Mouse (Mus musculus) layer of hippocampus, adult 11-12 months (tissue): ENCODE results near the gene Ralgds.

Experiments
- DNase-seq: peaks from one replicate; pipeline ENCODE4 v3.0.0; 2022; ENCODE audit warnings: low spot score

Ralgds gene

DNA sequence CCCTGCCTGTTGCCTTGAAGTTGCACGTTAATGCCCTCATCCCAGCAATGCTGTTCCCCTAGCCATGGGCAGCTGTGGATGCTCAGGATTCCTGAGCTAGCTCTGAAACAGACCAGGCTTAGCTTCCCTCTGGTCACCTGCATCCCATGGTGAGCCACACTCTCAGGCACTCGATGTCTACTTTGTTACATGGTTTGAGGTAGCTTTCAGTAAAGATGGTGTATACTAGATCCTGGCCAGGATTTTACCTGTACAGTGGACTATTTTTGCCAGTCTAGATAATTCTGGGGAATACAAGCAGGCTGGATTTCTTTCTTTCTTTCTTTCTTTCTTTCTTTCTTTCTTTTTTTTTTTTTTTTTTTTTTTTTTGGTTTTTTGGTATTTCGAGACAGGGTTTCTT, 7.1 kb upstream of the Ralgds start, which contains the start of gene Gm10134:
Gm10134 (plus strand) TSS at position 301 of the 400 bp plus-strand sequence.
- no peak for DNase-seq

DNA sequence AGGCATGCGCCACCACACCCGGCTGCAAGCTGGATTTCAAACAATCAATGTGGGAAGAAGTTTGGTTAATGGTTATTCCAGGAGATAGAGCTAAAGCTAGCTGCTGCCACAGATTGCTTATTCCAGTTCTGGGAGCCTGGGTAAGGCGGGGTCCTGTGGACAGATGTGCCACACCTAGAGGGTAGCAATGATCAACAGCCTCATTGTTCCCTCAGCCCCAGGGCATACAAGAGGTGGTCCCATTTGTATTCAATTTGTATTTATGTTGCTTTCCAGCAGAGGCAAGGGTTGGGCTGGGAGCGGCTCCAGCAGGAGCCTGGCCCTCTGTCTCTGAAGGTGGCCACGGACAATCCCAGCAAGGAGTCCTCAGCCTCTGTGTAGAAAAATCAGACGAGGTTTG, 6.6 kb upstream of the Ralgds start:
- no peak for DNase-seq

DNA sequence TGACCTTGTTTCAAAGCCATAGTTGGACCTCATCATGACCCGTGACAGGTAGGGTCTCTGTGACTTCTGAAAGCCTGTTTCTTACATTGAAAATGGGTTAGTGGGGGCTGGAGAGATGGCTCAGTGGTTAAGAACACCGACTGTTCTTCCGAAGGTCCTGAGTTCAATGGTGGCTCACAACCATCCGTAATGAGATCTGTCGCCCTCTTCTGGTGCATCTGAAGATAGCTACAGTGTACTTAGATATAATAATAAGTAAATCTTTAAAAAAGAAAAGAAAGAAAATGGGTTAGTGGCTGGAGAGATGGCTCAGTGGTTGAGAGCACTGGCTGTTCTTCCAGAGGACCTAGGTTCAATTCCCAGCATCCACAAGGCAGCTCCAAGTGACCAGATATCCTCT, 1.3 kb upstream of the Ralgds start:
- peak; percentile 3 for DNase-seq

DNA sequence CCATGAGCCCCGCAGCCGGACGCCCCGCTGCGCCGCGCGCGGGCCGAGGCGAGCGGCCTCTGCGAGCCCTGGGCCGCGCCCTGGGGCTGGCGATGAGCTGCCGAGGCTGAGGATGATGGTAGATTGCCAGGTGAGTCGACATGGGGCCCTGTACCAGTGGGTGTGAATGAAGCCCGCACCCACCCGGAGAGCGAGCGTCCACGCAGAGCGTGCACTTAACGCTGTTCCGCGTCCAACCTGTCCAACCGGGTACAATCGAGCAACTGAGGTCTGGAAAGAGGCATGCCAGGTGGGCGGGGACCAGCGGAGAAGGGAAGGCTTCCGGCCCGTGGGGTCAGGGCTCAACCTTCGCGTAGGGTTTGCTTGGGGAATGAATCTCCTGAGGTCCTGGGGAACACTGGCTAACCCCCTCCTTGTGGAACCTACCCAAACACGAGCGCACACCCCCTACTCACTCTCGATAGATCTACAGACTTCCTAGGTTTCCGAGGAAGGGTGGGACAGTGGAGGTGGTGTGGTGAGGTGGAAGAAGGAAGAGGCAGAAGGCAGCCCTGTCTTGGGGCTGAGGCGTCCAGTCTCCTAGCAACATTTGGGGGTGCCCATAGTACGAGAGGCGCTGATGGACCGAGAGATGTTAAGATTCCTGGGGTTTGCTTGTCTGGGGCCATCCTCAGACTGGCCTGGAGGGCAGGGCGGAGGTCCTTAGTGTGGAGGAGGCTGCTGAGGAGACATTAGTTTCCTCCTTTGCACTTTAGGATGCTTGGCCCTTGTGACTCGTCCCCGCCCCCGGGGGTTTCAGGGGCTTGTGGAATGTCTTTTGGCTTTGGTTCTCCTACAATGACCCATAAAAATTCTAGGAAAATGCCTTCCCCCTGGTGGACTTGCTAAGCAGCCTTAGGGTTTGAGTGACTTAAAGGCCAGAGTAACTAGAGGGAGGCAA, 776 bp downstream of the Ralgds start:
- peak; percentile 29 for DNase-seq

DNA sequence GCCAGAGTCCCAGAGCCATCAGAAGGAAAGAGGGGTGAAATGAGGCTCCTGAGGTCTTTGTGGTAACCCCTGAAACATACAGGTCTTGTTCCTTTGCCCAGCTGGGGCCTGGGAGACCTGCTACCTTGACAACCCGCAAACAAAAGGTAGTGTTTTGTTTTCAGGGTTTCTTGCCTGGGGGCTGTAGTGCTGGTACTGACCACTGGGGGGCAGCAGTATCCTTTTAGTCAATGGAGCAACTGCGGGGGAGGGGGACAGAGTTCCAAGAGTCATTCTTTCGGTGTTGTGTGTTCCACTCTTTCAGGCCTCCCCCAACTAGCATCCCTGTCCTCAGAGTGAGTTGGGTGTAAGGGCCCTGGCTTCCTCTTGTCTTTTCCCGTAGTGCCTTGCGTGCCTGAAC, 1.6 kb downstream of the Ralgds start:
- DNase-seq: peak; percentile 89

DNA sequence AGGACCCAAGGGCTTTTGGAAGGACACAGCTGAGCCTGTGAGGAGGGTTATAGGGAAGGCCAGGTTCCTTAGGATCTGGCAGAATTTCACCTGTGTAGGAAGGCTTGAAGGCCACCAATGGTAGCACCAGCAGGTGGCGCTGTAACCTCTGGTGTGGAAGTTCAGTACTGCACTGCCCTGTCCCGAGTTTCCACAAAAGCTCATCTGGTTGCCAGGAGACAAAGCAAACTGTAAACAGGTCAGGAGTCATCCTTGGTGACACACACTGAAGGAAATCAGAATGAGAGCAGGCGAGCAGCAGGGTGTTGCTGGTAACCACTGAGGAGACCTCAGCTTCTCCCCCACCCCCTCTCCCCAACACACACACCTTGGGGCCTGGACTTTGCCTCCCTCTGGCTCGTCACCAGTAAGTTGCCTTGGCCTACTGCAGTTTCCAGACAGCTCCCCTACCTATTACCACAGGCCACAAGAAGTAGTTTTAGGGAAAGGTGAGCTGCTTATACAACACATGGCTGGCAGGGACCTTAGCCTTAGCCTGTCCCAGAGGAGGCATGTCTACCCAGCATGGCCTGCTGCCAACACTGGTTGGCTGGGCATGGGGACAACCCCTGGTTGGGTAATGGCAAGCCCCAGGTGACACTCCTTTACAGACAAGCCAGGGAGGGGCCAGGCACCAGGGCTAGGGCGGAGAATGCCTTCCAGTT, 4.4 kb downstream of the Ralgds start:
- peak; percentile 79 for DNase-seq

DNA sequence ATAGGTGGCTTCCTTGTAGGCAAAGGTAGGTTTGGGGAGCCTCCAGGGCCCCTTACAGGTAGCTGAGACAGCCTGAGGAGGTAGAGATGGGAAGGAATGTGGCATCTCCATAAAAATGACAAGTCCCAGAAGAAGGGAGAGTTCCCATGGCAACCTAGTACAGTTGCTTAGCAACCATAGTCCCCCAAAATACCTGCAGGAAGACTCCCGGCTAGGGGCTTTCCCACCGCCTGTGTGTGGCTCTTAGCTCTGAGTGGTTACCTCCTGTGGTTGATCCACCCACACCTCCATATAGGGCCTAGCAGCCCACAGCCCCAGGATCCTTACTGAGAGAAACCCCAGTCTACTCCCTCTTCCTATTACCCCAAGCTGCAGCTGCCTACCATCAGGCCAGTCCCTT, 5.3 kb downstream of the Ralgds start:
- no peak for DNase-seq

DNA sequence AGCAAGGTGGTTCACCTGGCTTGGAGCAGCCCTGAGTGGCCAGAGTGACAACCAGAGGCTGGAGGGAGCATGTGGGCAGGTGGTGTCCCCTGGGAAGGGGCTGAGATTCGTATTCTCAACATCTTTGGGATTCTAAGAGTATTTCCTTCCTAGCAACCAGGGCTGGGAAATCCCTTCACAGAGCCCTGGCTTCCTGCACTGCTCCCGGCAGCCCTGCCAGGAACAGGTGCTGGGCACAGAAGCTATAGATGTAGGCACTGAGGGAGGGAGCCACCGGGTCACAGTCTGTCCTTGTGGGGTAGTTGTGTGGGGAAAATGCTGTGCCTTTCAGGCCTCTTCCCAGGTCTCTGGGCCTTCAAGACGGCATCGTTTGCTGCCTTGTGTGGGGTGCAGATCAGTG, 7.7 kb downstream of the Ralgds start:
- no peak for DNase-seq

DNA sequence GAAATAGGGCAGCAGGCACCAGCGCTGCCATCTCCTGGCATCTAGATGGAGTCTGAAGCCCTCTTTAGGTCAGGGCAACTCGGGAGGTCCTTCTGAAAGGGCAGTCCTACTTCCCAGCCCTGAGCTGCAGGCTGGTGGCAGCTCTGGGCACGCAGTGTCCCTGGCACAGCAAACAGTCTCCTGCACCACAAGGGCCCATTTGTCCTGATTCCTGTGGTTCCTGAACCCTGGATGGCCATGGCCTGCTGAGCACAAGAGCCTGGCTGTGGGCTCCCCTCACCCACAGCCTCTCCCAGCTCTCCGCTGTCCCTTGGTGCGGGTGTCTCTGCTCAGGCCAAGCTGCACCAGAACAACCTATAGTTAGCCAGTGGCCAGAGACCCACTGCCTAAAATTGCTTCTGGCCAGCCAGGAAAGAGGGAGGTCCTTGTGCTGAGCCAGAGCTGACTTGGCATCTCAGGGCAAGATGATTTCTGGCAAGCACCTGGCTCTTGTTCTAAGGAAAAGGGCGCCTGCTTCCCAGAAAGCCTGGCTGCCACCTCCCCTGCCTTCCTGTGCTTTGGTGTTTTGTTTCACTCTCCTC, 8.7 kb downstream of the Ralgds start:
- DNase-seq: peak; percentile 81

DNA sequence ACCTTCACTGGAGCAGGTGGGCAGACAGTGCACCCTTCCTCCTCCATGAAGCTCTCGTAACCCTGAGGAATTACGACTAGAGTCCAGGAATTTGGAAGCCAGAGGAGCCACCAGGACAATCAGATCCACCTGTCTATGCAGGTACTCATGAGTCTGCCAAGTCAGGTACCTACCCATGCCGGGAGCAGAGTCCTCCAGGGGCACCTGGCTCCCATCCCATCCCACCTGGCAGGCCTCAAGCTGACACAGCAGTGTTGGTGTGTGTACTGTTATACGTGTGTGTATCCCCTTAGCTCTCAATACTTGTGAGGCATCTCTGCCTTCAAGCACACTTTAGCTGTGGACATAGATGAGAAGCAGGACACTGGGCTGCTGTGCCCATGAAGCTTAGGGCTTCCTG, 9.2 kb downstream of the Ralgds start:
- DNase-seq: no peak

DNA sequence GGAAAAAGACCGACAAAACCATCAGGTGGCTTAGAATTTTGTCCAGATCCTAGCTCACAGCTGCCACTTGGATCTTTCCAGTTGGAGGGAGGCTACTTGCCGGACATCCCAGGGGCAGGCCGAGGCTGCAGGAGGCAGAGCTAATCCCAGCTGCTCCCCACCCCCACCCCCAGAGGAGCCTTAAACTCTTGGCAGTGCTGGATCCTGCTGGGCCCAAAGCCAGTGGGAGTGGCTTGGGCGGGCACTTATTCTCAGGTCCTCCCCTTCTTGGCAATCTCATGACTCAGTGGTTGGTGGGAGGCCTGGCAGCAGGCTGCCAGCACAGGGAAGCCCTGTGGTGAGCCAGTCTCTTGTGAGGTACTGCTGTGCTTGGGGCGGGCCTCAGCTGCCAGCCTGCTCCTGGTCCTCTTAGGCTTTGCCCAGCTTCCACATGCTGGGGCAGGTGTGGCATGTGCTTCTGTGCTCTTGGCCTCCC, 10.8 kb downstream of the Ralgds start:
- DNase-seq: peak; percentile 92

DNA sequence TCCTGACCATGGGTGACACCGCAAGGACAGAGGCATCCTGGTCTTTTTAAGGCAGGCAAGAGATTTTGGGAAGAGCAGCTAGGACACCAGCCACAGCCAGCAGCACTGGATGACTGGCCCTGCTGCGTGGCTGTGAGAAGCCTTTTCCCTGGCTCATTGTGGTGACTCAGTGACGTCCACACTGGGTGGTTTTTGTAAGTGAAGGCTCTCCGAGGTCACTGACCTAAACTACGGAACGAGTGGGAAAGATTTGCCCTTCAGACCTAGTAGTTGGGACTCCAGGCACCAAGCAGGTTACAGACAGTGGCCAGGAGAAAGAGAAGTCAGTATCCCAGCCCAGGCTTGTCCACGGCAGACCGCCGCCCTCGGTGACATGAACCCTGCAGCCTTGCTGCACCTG, 11.5 kb downstream of the Ralgds start:
- DNase-seq: no peak

DNA sequence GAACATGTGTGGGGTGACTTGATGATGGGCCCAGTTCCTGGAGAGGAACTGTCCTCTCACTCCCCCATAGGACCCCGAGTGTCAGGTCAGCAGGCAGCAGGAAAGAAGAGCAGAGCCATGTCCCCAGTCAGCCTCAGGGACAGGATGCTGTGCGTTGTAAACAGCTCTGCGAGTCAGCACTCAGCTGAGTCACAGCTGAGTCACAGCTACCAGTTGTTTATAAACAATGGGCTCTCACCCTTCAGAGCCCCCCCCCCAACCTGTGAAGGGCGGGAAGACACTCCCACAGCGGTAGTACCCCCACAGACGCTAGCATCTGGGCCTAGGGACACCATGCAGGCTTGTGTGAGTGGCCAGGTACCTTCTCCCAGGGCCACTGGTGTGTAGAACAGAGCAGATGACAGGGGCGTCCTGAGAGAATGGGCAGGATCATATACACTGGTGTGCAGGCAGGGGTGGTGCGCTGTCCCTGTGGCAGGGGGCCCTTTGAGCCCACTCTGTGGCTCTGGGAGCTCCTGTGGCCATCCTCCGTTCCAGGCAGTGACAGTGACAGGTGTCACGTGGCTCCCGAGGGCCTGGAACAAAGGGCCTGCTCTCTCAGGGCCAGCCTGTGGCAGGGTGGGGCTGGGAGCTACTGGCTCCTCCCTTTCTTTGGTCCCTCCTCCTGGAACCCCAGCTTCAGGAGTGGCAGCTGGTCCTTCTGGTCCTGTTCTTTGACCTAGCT, 12.5 kb downstream of the Ralgds start:
- peak; percentile 77 for DNase-seq

DNA sequence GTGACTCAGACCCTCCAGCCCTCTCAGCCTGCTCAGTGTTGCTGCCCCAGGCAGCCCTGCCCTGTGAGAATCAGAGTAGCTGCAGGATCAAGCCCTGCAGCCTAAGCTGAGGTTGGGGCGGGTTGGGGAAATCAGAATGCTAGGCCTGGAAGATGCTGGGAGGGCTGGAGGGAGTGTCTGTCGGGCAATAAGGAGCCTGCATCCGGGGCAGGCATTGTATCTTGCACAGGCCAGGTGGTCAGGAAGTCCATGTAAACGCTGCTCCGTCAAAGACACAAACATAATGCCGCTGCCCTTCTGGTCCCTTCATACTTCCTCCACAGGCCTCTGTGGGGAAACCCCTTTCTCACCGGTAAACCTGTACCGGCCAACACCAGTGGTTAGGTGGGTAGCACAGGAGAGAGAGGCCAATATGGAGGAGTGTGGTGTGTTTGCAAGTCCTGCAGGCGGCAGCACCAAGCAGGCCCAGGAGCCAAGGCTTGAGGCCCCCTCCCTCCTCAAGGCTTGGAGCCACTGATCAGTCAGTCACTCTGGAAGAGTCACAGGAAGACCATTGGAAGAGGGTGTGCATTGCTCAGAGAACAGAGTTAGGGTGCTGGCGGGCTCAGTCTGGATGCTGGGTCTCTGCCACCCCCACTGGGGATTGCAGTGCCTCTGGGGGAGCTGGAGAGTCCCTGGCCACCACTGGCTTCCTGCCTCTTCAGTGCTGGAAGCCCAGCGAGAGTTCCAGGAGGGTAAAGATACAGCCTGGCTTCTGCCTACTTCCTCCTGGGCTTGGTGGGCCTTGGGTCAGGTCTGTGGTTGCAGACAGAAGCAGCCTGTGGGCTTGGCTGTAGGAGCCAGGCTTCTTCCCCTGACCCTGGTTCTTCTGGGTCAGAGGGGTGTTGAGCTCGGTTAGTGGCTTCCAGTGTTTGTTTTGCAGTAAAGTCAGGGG, 13.3 kb downstream of the Ralgds start:
- DNase-seq: no peak

DNA sequence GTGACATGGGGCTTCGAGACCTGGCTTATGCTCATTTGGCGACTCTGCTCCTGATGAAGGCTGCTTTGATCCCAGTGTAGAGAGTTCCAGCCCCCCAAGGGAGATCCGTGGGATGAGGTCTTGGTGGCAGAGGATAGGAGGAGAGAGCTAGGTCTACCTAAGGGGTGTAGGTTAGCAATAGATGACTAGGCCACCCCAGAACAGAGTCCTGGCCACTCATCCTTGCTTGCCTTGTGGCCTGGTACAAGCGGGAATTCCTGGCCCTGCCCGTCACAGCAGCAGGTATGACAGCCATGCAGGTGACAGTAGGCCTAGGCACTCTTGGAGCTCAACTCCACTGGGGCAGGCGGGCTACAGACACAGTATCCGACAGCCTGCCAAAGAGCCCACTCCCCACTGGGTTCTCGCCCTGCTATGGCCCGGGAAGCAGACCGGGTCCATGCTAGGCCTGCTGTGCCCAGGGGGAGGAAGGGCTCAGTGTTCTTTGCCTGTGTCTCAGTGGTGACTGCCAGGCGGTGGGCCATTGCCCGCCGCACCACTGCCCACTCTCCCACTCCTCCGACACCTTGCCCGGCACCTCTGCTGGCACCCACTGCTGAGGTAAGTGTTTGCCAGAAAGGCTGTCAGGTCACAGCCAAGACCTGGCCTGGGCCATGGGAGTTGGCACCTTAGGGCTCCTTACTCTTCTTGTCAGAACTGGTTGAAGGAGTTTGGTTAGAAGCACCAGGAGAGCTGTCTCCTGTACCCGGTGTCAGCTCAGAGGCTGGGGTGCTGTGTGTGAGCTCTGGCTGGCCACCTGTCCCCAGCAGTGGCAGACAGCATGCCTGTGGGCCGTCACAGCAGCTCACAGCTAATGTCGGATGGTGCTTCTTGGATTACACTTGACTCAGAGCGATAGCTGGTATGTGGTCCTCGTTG, 14.8 kb downstream of the Ralgds start:
- no peak for DNase-seq

DNA sequence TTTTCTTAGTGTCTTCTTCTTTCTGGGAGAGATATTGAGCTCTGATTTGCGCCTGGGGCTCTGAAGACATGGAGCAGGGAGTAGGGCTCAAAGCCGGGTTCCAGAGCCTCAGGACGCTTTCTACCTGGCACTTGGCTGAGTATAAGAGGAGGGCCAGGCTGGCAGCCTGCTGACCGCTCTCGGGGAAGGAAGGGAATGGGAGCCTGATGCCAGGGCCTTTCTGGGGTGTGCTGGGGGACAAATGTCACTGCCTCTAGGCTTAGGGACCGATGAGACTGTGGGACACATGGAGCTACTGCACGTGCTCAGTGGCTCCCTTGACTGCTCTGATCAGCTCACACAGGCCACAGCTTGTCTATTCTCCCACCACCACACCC, 15.4 kb downstream of the Ralgds start:
- no peak for DNase-seq

DNA sequence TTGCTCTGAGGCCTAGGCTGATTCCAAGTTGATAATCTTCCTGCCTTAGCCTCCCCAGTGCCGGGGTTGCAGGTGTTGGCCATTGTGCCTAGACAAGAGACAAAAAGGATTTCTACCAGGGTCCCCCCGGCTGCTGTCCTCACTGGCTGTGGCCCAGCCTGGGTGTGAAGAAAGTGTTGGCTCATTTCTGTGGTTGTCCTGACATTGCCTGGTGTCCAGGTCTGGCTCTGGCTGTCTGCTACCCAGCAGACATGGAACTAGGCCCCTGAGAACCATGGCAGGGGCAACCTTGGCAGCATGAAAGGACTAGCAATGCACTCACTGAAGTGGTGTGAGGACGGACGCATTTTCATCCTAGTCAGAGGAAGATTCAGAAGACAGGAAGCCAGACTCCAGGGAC, 16.9 kb downstream of the Ralgds start:
- DNase-seq: no peak

DNA sequence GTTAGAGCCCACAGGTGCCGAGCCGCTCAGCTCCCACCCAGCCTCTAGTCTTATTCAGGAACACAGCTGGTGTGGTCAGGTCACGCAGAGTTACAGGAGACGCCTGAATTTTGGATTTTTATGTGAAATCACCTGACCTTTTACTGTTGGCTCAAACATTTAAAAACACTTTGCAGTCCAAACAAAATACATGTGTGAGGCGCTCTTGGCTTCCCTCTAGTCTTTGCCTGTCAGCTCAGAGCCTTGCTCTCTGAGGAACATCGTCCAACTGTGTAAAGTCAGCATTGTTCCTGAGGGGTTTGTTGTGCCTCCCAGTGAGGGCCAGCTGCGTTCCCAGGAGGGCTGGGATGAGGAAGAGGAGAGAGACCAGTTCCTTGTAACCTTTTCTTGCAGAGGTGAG, 17.4 kb downstream of the Ralgds start:
- DNase-seq: no peak

DNA sequence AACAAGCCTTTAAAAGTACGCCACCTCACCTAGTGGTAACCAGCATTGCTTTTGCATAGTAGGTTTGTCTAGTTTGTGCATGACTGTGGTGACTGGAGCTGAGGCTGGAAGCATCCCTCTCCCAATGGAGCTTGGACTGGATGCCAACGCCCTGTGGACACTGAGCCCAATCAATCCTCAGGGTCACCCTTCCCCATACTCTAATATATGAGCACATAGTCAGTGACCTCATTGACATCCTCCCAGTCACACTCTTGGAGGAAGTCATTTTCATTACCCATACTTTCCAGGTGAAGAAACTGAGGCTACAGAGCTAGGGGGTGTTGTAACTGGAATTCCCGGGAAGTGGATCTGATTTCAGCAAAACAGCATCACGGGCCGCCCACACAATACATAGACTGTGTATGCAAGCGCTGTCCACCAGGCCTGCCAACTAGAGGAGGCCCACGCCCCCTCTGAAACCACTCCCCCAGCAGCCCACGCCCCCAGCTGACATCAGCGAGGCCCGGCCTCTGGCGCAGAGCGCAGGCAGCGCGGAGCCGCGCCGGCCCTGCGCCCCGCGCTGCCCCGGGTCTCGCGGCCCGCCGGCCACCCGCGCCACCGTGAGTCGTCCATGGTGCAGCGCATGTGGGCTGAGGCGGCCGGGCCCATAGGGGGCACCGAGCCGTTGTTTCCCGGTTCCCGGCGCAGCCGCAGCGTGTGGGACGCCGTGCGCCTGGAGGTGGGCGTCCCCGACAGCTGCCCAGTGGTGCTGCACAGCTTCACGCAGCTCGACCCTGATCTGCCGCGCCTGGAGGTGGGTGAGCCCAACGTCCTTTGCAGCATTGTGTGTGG, 20.2 kb downstream of the Ralgds start:
- DNase-seq: peak; percentile 91
